Mouse (Mus musculus) stomach, embryonic 16.5 days (tissue): ENCODE results near the gene Mvp. TPM values are rescaled to one million over a fixed set of nuclear protein-coding genes. Genes with fewer than 3 reads are reported as not detected.

Experiments used
- ATAC-seq: fragments of 200-750 bp; cut with Nextera tagmentation; 2 replicates; pipeline ENCODE4 v1.8.0; 2017; ENCODE audit warnings: moderate number of reproducible peaks, moderate TSS enrichment; ENCODE audit not compliant: insufficient read depth, low FRiP score
- H3K27ac ChIP-seq: fragments of 300-500 bp; sonication (generic); 2 replicates; pipeline ENCODE4 v1.5.1; 2014; ENCODE audit warnings: low read length
- H3K27me3 ChIP-seq: fragments of 300-500 bp; sonication (generic); 2 replicates; pipeline ENCODE4 v1.6.1; 2014; ENCODE audit warnings: low read length, control low read depth, mixed read lengths; ENCODE audit not compliant: control insufficient read depth, insufficient read depth
- H3K36me3 ChIP-seq: fragments of 300-500 bp; sonication (generic); 2 replicates; pipeline ENCODE4 v1.6.1; 2014; ENCODE audit warnings: low read length; ENCODE audit not compliant: control insufficient read depth, insufficient read depth
- H3K4me1 ChIP-seq: fragments of 300-500 bp; sonication (generic); 2 replicates; pipeline ENCODE4 v1.6.1; 2014; ENCODE audit warnings: low read length, control low read depth, mixed read lengths; ENCODE audit not compliant: control insufficient read depth, insufficient read depth
- H3K4me2 ChIP-seq: fragments of 300-500 bp; sonication (generic); 2 replicates; pipeline ENCODE4 v1.6.1; 2014; ENCODE audit warnings: low read depth, low read length, mixed read lengths
- H3K4me3 ChIP-seq: fragments of 300-500 bp; sonication (generic); replicated peaks from 2 replicates; pipeline ENCODE4 v1.5.1; 2014; ENCODE audit warnings: mild to moderate bottlenecking, low read length
- H3K9ac ChIP-seq: fragments of 300-500 bp; sonication (generic); 2 replicates; pipeline ENCODE4 v1.6.1; 2014; ENCODE audit warnings: low read length
- H3K9me3 ChIP-seq: fragments of 300-500 bp; sonication (generic); replicated peaks from 2 replicates; pipeline ENCODE4 v1.6.1; 2016; ENCODE audit warnings: low read length, control low read depth; ENCODE audit not compliant: control insufficient read depth
- WGBS: fragments of 180-500 bp; shearing (Covaris S2); extraction: QIAGEN DNeasy Blood & Tissue Kit; methylation state at CpG from one replicate; pipeline ENCODE4 v1.1.7; 2014; 5-methylcytosine and 5-hydroxymethylcytosine counted together
- polyA plus RNA-seq: library from polyadenylated mRNA; unstranded; fragments of >200 nt; fragmentation: Nextera tagmentation; extraction: Ambion mirVana; gene quantifications from 2 replicates; pipeline ENCODE4 v1.2.1, GENCODE M21; 2015

The Mvp gene
- polyA plus RNA-seq, 1 experiment from 2014 or later = 28.0 TPM

DNA sequence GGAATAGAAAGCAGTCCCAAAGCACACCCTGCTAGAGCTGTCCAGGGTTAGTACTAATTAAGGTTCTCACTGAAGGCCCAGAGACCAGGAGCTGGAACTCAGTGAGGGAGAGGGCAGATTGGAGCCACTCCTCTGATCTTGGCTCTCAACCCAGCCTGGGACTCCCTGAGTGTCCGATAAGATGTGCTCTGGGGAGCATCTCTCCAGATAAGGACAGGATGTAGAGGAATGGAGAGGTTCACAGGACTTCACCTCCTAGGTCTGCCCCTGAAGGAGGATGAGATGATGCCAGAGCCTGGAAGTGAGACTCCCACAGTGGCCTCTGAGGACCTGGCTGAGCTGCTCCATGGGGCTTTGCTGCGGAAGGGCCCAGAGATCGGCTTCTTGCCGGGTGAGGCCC lies 62.7 kb downstream of the Mvp start:
- no peak overlapping the region for H3K27ac ChIP-seq
- no peak overlapping the region for H3K9ac ChIP-seq
- peaks cover 19% of the 10 kb centered on the region for H3K27me3 ChIP-seq
- 27% methylated on average over 4 of the region's 4 CpGs for WGBS
- no peak for ATAC-seq
- H3K4me1 ChIP-seq = peaks cover 7% of the 10 kb centered on the region; the same call in 1 of the 2 replicates
- no peaks in the 10 kb centered on the region for H3K9me3 ChIP-seq
- no peak overlapping the region for H3K4me3 ChIP-seq
- no peak overlapping the region for H3K4me2 ChIP-seq
- H3K36me3 ChIP-seq = no peaks in the 10 kb centered on the region

DNA sequence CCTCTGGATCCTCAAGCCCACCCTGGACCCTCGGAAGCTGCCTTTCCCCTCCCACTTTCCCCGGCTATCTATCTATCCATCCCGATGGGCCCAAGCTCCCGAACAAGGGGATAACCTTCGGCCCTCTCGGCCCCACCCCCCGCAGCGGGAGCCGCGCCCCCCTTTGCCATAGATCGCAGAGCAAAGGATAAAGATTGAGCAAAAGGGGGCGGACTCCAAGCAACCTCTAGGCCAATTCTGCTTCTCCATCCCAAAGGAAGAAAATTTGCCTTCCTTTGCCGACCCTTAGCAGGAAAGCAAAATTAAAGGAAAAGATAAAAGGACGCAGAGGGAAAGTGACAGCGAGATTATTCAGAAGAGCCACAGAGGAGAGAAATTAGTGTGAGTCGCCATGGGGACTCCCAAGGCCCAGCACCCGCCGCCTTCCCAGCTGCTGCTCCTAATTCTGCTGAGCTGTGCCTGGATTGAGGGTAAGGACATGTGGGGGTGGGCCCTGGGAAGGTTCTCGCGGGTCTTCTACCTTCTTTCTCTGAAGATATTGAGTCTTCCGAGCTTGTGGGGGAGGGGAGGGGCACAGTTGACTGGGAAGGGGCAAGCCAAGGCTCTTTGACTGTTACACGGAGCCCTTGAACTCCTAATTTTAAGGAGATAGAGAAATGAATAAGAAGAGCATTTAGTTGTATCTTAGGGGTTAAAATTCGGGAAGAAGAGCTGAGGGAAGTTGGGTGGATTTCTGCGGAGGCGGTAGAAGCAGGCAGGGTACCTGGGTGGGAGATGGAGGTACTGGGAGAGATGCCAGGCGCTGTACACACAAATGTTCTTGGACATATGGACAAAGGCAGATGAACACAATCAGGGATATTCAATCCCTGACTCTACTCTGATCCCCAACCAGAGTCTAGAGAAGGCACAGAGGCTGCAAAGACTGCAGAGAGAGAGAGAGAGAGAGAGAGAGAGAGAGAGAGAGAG lies 63.5 kb downstream of the Mvp start:
- Histone ChIP-seq H3K9me3 (no peaks in the 10 kb centered on the region), H3K4me2 (0 out of 2 replicates have a peak overlapping the region, but pooled peaks have one; percentile 1), H3K27ac (no peak overlapping the region), H3K4me1 (peaks cover 7% of the 10 kb centered on the region; the same call in 1 of the 2 replicates), H3K9ac (no peak overlapping the region), H3K27me3 (peaks cover 19% of the 10 kb centered on the region), H3K4me3 (peak overlapping the region; percentile 55), H3K36me3 (no peaks in the 10 kb centered on the region)
- no peak for ATAC-seq
- WGBS = 6% methylated on average over 26 of the region's 26 CpGs

- Histone ChIP-seq H3K4me2 (peak within 1 kb of the TSS; percentile 100), H3K27me3 (peaks cover 19% of the 10 kb centered on the region), H3K36me3 (no peaks in the 10 kb centered on the region), H3K9ac (peak within 1 kb of the TSS; percentile 48; the same call in 1 of the 2 replicates), H3K4me3 (peak within 1 kb of the TSS; percentile 55), H3K27ac (no peak within 1 kb of the TSS), H3K4me1 (peaks cover 7% of the 10 kb centered on the region; the same call in 1 of the 2 replicates), H3K9me3 (no peaks in the 10 kb centered on the region)
- under 1% methylated on average over 42 of the region's 42 CpGs for WGBS
- ATAC-seq = peak; percentile 86
Observed at GRCm38 (mm10) chr7:126949793-126950646, 64.4 kb downstream of the Mvp start, which contains the start of gene Sez6l2. Gene Sez6l2 (plus strand): TSS chr7:126950563.

- no peak within 1 kb of the TSS for H3K27ac ChIP-seq
- no peaks in the 10 kb centered on the region for H3K9me3 ChIP-seq
- H3K27me3 ChIP-seq = peaks cover 19% of the 10 kb centered on the region
- peak within 1 kb of the TSS; percentile 48; the same call in 1 of the 2 replicates for H3K9ac ChIP-seq
- H3K4me1 ChIP-seq = peaks cover 7% of the 10 kb centered on the region; the same call in 1 of the 2 replicates
- H3K4me2 ChIP-seq = peak within 1 kb of the TSS; percentile 100
- no peak; the same call in 1 of the 2 replicates for ATAC-seq
- WGBS = 0% methylated on average over 21 of the region's 21 CpGs
- H3K4me3 ChIP-seq = peak within 1 kb of the TSS; percentile 55
- no peaks in the 10 kb centered on the region for H3K36me3 ChIP-seq
Observed at GRCm38 (mm10) chr7:126949403-126949792, 65.0 kb downstream of the Mvp start, which contains the start of gene Asphd1. Gene Asphd1 (minus strand): TSS chr7:126949582.

DNA sequence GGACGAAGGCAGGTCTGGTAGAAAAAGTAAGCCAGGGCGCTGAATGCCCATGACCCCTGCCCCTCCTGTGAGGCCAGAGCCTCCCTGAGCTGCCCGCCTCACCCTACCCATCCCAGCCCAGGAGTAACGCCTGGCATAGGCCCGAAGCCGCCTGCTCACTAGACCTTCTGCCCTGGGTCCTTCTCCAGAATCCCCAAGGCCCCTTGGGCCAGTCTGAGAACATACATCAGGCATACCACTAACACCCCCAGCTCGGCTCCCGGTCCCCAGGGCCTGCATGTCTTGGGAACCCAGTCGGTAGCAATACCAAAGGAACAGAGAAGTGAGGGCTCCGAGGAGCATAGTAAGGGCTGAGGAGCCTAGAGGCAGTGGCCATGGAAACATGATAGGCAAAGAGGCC lies 65.8 kb downstream of the Mvp start:
- Histone ChIP-seq H3K9me3 (no peaks in the 10 kb centered on the region), H3K4me2 (no peak overlapping the region), H3K27ac (no peak overlapping the region), H3K36me3 (no peaks in the 10 kb centered on the region), H3K9ac (no peak overlapping the region), H3K4me1 (peaks cover 7% of the 10 kb centered on the region; the same call in 1 of the 2 replicates), H3K27me3 (peaks cover 19% of the 10 kb centered on the region), H3K4me3 (no peak overlapping the region)
- WGBS = 72% methylated on average over 10 of the region's 10 CpGs
- ATAC-seq = no peak

- no peak overlapping the region for H3K4me2 ChIP-seq
- H3K9me3 ChIP-seq = no peaks in the 10 kb centered on the region
- peaks cover 7% of the 10 kb centered on the region; the same call in 1 of the 2 replicates for H3K4me1 ChIP-seq
- H3K27me3 ChIP-seq = peaks cover 17% of the 10 kb centered on the region
- WGBS = 43% methylated on average over 3 of the region's 3 CpGs
- no peak for ATAC-seq
- H3K36me3 ChIP-seq = no peaks in the 10 kb centered on the region
- H3K4me3 ChIP-seq = no peak overlapping the region
- no peak overlapping the region for H3K9ac ChIP-seq
- H3K27ac ChIP-seq = no peak overlapping the region
Observed at GRCm38 (mm10) chr7:126946530-126946929, 67.9 kb downstream of the Mvp start.

GRCm38 (mm10) chr7:126941801-126942200 lies 72.6 kb downstream of the Mvp start:
- no peaks in the 10 kb centered on the region for H3K27me3 ChIP-seq
- no peak overlapping the region for H3K27ac ChIP-seq
- no peaks in the 10 kb centered on the region for H3K36me3 ChIP-seq
- no peak overlapping the region for H3K4me2 ChIP-seq
- H3K4me1 ChIP-seq = no peaks in the 10 kb centered on the region
- ATAC-seq = no peak
- no peak overlapping the region for H3K4me3 ChIP-seq
- no peaks in the 10 kb centered on the region for H3K9me3 ChIP-seq
- no peak overlapping the region for H3K9ac ChIP-seq
- 85% methylated on average over 5 of the region's 5 CpGs for WGBS

DNA sequence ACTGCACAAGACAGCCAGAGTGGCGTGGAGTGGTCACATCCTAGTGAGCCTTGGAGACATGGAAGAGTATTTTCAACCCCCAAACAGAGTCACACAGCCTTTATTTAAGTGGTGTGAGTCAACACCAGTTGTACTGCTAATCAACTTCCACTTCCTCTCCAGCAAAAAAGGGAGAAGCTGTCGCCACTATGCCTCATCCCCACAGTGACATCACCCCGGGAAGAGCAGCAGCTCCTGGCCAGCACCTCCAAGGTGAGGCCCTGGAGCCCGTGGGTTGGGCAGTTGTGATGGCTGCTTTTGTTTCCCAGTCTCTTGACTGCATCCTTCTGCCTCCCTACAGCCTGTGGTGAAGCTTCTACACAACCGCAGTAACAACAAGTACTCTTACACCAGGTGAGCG lies 73.2 kb downstream of the Mvp start:
- Histone ChIP-seq H3K36me3 (no peaks in the 10 kb centered on the region), H3K27ac (no peak overlapping the region), H3K27me3 (no peaks in the 10 kb centered on the region), H3K4me3 (no peak overlapping the region), H3K9ac (no peak overlapping the region), H3K9me3 (no peaks in the 10 kb centered on the region), H3K4me2 (no peak overlapping the region), H3K4me1 (no peaks in the 10 kb centered on the region)
- WGBS = 49% methylated on average over 6 of the region's 6 CpGs
- ATAC-seq = no peak
